Mouse (Mus musculus): Measurements from ENCODE around the gene Prdm2. TPM values are rescaled to one million over a fixed set of nuclear protein-coding genes. Genes with fewer than 3 reads are reported as not detected.

Prdm2 gene
- polyA plus RNA-seq, 1 experiment from 2014 or later, result 11.5 TPM

GRCm38 (mm10) chr4:143239615-143240201 lies 26.9 kb upstream of the Prdm2 start:
- Histone ChIP-seq H3K4me1 (ENCODE audit: control insufficient read depth, insufficient read depth, low read length) (no peaks in the 10 kb centered on the region), H3K27me3 (replicated peaks; ENCODE audit: control insufficient read depth, insufficient read depth, low read length) (no peaks in the 10 kb centered on the region), H3K4me3 (ENCODE audit: low read depth, low read length) (no peak overlapping the region), H3K9ac (ENCODE audit: low read depth, low read length) (no peak overlapping the region), H3K36me3 (ENCODE audit: control insufficient read depth, insufficient read depth, low read length) (no peaks in the 10 kb centered on the region), H3K9me3 (ENCODE audit: control insufficient read depth, low read length) (peaks cover 2% of the 10 kb centered on the region; the same call in 1 of the 2 replicates), H3K27ac (replicated peaks; ENCODE audit: low read depth, low read length) (no peak overlapping the region), H3K4me2 (ENCODE audit: low read depth, low read length) (no peak overlapping the region)
- 90% methylated on average over 9 of the region's 9 CpGs for WGBS
- ATAC-seq (ENCODE audit: low read depth) (no peak), DNase-seq (ENCODE audit: low spot score) (no peak)

DNA sequence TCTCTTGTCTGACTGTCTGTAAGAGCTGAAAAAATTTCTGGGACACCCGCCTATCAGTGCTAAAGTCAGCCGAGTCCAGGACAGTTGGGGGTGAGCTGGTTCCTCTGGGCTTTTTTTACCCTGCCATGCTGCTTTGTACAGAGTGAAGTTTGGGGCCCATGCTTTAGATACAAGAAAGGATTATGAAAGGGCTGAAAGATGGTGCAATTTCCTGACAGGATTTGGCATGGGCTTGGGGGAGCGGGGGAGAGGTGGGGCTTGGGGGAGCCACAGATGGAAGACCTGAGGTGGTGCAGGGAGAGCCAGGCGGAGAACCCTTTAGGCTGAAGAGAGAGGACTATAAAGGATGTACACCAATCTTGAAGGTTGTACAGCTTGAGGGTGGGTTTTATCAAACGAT lies 26.3 kb upstream of the Prdm2 start:
- Histone ChIP-seq H3K36me3 (ENCODE audit: control insufficient read depth, insufficient read depth, low read length) (no peaks in the 10 kb centered on the region), H3K4me2 (ENCODE audit: low read depth, low read length) (no peak overlapping the region), H3K4me1 (ENCODE audit: control insufficient read depth, insufficient read depth, low read length) (no peaks in the 10 kb centered on the region), H3K27me3 (replicated peaks; ENCODE audit: control insufficient read depth, insufficient read depth, low read length) (no peaks in the 10 kb centered on the region), H3K4me3 (ENCODE audit: low read depth, low read length) (no peak overlapping the region), H3K9me3 (ENCODE audit: control insufficient read depth, low read length) (peaks cover 7% of the 10 kb centered on the region; the same call in 1 of the 2 replicates), H3K27ac (replicated peaks; ENCODE audit: low read depth, low read length) (no peak overlapping the region), H3K9ac (ENCODE audit: low read depth, low read length) (no peak overlapping the region)
- no peak; the same call in 1 of the 2 replicates for ATAC-seq (ENCODE audit: low read depth)
- no peak for DNase-seq (ENCODE audit: low spot score)
- WGBS, result 87% methylated on average over 5 of the region's 5 CpGs

DNA sequence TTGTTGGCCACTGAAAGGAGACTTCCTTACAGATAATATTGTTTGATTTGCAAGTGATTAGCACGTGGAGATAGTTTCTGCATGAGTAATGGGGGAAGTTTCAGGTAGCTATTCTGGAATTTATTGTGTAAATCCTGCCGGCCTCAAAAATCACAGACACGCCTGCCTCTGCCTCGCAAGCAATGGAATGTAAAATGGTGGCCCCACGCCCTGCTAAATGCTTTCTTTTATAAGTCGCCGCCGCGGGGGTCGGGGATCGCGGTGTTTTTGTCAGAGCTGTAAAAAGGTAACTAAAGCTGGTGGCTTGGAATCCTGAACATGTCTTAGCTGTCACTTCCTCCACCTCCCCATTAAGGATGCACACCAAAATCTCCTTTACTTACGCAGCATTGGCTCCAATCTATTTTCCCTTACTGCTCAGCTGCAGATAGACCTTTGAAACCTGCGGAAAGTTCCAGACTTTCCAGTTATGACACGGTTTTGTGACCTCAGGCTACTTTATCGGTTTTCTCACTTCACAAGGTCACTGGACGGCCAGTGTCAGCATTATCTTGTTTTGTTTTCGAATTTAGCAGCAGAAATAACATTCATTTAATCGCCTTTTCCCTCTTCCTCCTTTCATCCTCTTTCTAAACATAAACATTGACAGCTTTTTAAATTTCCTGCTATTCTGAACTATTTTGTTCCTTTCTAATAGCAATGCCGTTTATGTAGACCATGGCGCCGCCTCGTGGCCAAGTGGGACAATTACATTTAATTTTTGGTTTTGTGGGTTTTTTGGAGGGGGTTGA lies 25.6 kb upstream of the Prdm2 start:
- Histone ChIP-seq H3K9me3 (ENCODE audit: control insufficient read depth, low read length) (peaks cover 10% of the 10 kb centered on the region; the same call in 1 of the 2 replicates), H3K4me1 (ENCODE audit: control insufficient read depth, insufficient read depth, low read length) (no peaks in the 10 kb centered on the region), H3K27ac (replicated peaks; ENCODE audit: low read depth, low read length) (no peak overlapping the region), H3K4me3 (ENCODE audit: low read depth, low read length) (0 out of 2 replicates have a peak overlapping the region, but pooled peaks have one; percentile 13), H3K9ac (ENCODE audit: low read depth, low read length) (no peak overlapping the region), H3K4me2 (ENCODE audit: low read depth, low read length) (peak overlapping the region; percentile 37), H3K36me3 (ENCODE audit: control insufficient read depth, insufficient read depth, low read length) (no peaks in the 10 kb centered on the region), H3K27me3 (replicated peaks; ENCODE audit: control insufficient read depth, insufficient read depth, low read length) (no peaks in the 10 kb centered on the region)
- peak; percentile 27 for DNase-seq (ENCODE audit: low spot score)
- 25% methylated on average over 23 of the region's 23 CpGs for WGBS
- ATAC-seq (ENCODE audit: low read depth), result no peak

GRCm38 (mm10) chr4:143231790-143232422 lies 19.1 kb upstream of the Prdm2 start:
- no peak overlapping the region for H3K9ac ChIP-seq (ENCODE audit: low read depth, low read length)
- H3K9me3 ChIP-seq (ENCODE audit: control insufficient read depth, low read length), result peaks cover 10% of the 10 kb centered on the region; the same call in 1 of the 2 replicates
- H3K4me2 ChIP-seq (ENCODE audit: low read depth, low read length), result no peak overlapping the region
- H3K27ac ChIP-seq (replicated peaks; ENCODE audit: low read depth, low read length), result no peak overlapping the region
- no peaks in the 10 kb centered on the region for H3K36me3 ChIP-seq (ENCODE audit: control insufficient read depth, insufficient read depth, low read length)
- WGBS, result 91% methylated on average over 10 of the region's 10 CpGs
- H3K4me1 ChIP-seq (ENCODE audit: control insufficient read depth, insufficient read depth, low read length), result no peaks in the 10 kb centered on the region
- ATAC-seq (ENCODE audit: low read depth) (no peak), DNase-seq (ENCODE audit: low spot score) (no peak)
- H3K27me3 ChIP-seq (replicated peaks; ENCODE audit: control insufficient read depth, insufficient read depth, low read length), result no peaks in the 10 kb centered on the region
- no peak overlapping the region for H3K4me3 ChIP-seq (ENCODE audit: low read depth, low read length)

GRCm38 (mm10) chr4:143231110-143231509 lies 18.3 kb upstream of the Prdm2 start:
- no peak overlapping the region for H3K4me3 ChIP-seq (ENCODE audit: low read depth, low read length)
- no peaks in the 10 kb centered on the region for H3K27me3 ChIP-seq (replicated peaks; ENCODE audit: control insufficient read depth, insufficient read depth, low read length)
- no peaks in the 10 kb centered on the region for H3K4me1 ChIP-seq (ENCODE audit: control insufficient read depth, insufficient read depth, low read length)
- WGBS, result 42% methylated on average over 3 of the region's 3 CpGs
- no peak overlapping the region for H3K4me2 ChIP-seq (ENCODE audit: low read depth, low read length)
- no peak overlapping the region for H3K27ac ChIP-seq (replicated peaks; ENCODE audit: low read depth, low read length)
- H3K9me3 ChIP-seq (ENCODE audit: control insufficient read depth, low read length), result peaks cover 10% of the 10 kb centered on the region; the same call in 1 of the 2 replicates
- ATAC-seq (ENCODE audit: low read depth), result no peak
- H3K36me3 ChIP-seq (ENCODE audit: control insufficient read depth, insufficient read depth, low read length), result no peaks in the 10 kb centered on the region
- no peak overlapping the region for H3K9ac ChIP-seq (ENCODE audit: low read depth, low read length)
- peak; percentile 47 for DNase-seq (ENCODE audit: low spot score)

DNA sequence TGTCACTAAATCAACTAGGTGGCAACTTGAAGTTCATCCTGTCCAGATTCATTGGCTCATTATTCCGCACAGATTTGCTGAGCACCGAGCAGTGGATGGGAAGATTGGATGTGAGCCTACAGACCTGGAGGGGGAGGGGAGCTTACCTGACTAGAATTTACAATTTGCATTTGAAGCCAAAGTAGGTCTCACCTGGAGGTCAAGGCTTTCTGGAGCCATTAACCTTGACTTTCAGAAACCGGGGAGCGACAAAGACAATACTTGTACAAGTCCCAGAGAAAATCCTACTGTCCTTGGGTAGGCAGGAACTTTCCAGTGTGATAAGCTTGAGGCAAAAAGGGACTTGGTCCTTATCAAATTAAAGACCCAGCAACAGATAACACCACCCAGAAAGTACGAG lies 15.2 kb upstream of the Prdm2 start:
- ATAC-seq (ENCODE audit: low read depth), result no peak
- 0 out of 2 replicates have a peak, but pooled peaks cover 5% of the 10 kb centered on the region for H3K4me1 ChIP-seq (ENCODE audit: control insufficient read depth, insufficient read depth, low read length)
- H3K4me2 ChIP-seq (ENCODE audit: low read depth, low read length), result no peak overlapping the region
- no peaks in the 10 kb centered on the region for H3K36me3 ChIP-seq (ENCODE audit: control insufficient read depth, insufficient read depth, low read length)
- H3K9ac ChIP-seq (ENCODE audit: low read depth, low read length), result no peak overlapping the region
- DNase-seq (ENCODE audit: low spot score), result no peak
- 72% methylated on average over 5 of the region's 5 CpGs for WGBS
- no peaks in the 10 kb centered on the region for H3K27me3 ChIP-seq (replicated peaks; ENCODE audit: control insufficient read depth, insufficient read depth, low read length)
- H3K4me3 ChIP-seq (ENCODE audit: low read depth, low read length), result no peak overlapping the region
- no peaks in the 10 kb centered on the region for H3K9me3 ChIP-seq (ENCODE audit: control insufficient read depth, low read length)
- H3K27ac ChIP-seq (replicated peaks; ENCODE audit: low read depth, low read length), result no peak overlapping the region

GRCm38 (mm10) chr4:143225886-143226285 lies 13.1 kb upstream of the Prdm2 start:
- Histone ChIP-seq H3K4me2 (ENCODE audit: low read depth, low read length) (no peak overlapping the region), H3K4me1 (ENCODE audit: control insufficient read depth, insufficient read depth, low read length) (0 out of 2 replicates have a peak, but pooled peaks cover 5% of the 10 kb centered on the region), H3K9ac (ENCODE audit: low read depth, low read length) (no peak overlapping the region), H3K27me3 (replicated peaks; ENCODE audit: control insufficient read depth, insufficient read depth, low read length) (no peaks in the 10 kb centered on the region), H3K27ac (replicated peaks; ENCODE audit: low read depth, low read length) (no peak overlapping the region), H3K9me3 (ENCODE audit: control insufficient read depth, low read length) (no peaks in the 10 kb centered on the region), H3K4me3 (ENCODE audit: low read depth, low read length) (no peak overlapping the region), H3K36me3 (ENCODE audit: control insufficient read depth, insufficient read depth, low read length) (no peaks in the 10 kb centered on the region)
- ATAC-seq (ENCODE audit: low read depth) (no peak), DNase-seq (ENCODE audit: low spot score) (peak; percentile 46)
- WGBS, result 27% methylated on average over 9 of the region's 9 CpGs

- ATAC-seq (ENCODE audit: low read depth) (no peak), DNase-seq (ENCODE audit: low spot score) (no peak)
- no peak overlapping the region for H3K4me2 ChIP-seq (ENCODE audit: low read depth, low read length)
- WGBS, result 60% methylated on average over 9 of the region's 9 CpGs
- no peak overlapping the region for H3K27ac ChIP-seq (replicated peaks; ENCODE audit: low read depth, low read length)
- H3K36me3 ChIP-seq (ENCODE audit: control insufficient read depth, insufficient read depth, low read length), result no peaks in the 10 kb centered on the region
- no peak overlapping the region for H3K9ac ChIP-seq (ENCODE audit: low read depth, low read length)
- H3K4me1 ChIP-seq (ENCODE audit: control insufficient read depth, insufficient read depth, low read length), result no peaks in the 10 kb centered on the region
- no peaks in the 10 kb centered on the region for H3K9me3 ChIP-seq (ENCODE audit: control insufficient read depth, low read length)
- H3K27me3 ChIP-seq (replicated peaks; ENCODE audit: control insufficient read depth, insufficient read depth, low read length), result no peaks in the 10 kb centered on the region
- H3K4me3 ChIP-seq (ENCODE audit: low read depth, low read length), result no peak overlapping the region
These were observed 6.5 kb upstream of the Prdm2 start for GRCm38 (mm10) chr4:143219316-143219751.
